Mouse (Mus musculus): ENCODE data around the gene Prmt1. TPM values are rescaled to one million over a fixed set of nuclear protein-coding genes. Genes with fewer than 3 reads are reported as not detected.

Prmt1 gene
- polyA plus RNA-seq, 2 experiments, result 51.2 to 168 TPM

DNA sequence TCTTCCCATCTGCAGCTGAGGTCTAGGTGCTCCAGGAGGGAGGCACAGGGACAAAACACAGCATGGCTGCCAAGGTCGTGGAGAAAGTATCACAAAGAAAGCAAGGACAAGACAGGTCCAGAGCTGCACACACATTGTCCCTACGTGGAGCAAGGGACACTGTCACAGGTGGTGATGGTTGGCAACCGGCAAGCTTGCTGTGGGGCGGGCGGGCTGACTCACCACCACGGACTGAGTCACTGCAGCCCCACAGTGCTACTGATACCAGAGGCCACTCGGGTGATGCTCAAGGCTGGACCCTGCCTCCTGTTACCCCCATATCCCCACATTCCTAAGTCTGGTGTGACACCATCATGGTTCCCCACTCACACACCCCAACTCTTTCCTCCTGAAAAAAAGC lies 16.1 kb upstream of the Prmt1 start:
- Histone ChIP-seq H3K9me3 (ENCODE audit: control insufficient read depth, low read length) (no peaks in the 10 kb centered on the region), H3K4me2 (ENCODE audit: low read depth) (no peak overlapping the region), H3K27me3 (ENCODE audit: control insufficient read depth, insufficient read depth, low read length) (no peaks in the 10 kb centered on the region), H3K9ac (replicated peaks) (no peak overlapping the region), H3K36me3 (replicated peaks; ENCODE audit: control insufficient read depth, insufficient read depth, low read depth) (peaks cover 69% of the 10 kb centered on the region), H3K4me1 (replicated peaks; ENCODE audit: control insufficient read depth in 2 of 2, insufficient read depth in 2 of 2, low read length in 1 of 2) (peaks cover 3 to 5% of the 10 kb centered on the region in 2 experiments; a peak in 3 of 4 replicates), H3K27ac (no peak overlapping the region), H3K4me3 (ENCODE audit: insufficient read depth in 1 of 2, low read depth in 2 of 2, low read length in 2 of 2) (no peak overlapping the region)
- no peak for DNase-seq (ENCODE audit: low read depth in 3 of 3, low spot score in 3 of 3)
- no peak for TF ChIP-seq CTCF (IDR thresholded peaks at IDR 0.05; ENCODE audit: low read depth)
- TF ChIP-seq EP300 (IDR thresholded peaks at IDR 0.05; ENCODE audit: low read depth), result no peak
- 67% methylated on average over 7 of the region's 7 CpGs for WGBS (ENCODE audit: insufficient replicate concordance)
- ATAC-seq (ENCODE audit: insufficient read depth), result no peak

DNA sequence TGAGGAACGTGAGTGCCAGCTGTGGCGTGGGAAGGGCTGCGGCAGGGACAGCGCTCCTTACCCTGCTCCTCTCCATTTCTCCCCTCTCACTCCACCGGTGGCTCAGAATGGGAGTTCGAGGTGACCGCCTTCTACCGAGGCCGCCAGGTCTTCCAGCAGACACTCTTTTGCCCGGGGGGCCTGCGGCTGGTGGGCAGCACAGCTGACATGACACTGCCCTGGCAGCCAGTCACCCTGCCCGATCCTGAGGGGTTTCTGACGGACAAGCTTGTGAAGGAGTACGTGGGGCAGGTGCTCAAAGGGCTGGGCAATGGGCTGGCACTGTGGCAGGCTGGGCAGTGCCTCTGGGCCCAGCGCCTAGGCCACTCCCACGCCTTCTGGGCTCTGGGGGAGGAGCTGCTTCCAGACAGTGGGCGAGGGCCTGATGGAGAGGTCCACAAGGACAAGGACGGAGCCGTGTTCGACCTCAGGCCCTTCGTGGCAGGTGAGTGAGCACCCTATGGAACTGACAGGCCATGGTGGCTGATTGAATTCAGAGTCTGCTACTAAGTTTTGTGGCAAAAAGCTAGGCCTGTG lies 14.3 kb upstream of the Prmt1 start:
- no peak for TF ChIP-seq CTCF (IDR thresholded peaks at IDR 0.05; ENCODE audit: low read depth)
- ATAC-seq (ENCODE audit: insufficient read depth) (no peak), DNase-seq (ENCODE audit: low read depth in 3 of 3, low spot score in 3 of 3) (no peak)
- no peak overlapping the region for H3K9ac ChIP-seq (replicated peaks)
- no peaks in the 10 kb centered on the region for H3K9me3 ChIP-seq (ENCODE audit: control insufficient read depth, low read length)
- H3K27ac ChIP-seq, result no peak overlapping the region
- peaks cover 51% of the 10 kb centered on the region for H3K36me3 ChIP-seq (replicated peaks; ENCODE audit: control insufficient read depth, insufficient read depth, low read depth)
- no peak overlapping the region for H3K4me2 ChIP-seq (ENCODE audit: low read depth)
- 82% methylated on average over 21 of the region's 21 CpGs for WGBS (ENCODE audit: insufficient replicate concordance)
- H3K4me3 ChIP-seq (ENCODE audit: insufficient read depth in 1 of 2, low read depth in 2 of 2, low read length in 2 of 2), result no peak overlapping the region
- H3K4me1 ChIP-seq (replicated peaks; ENCODE audit: control insufficient read depth in 2 of 2, insufficient read depth in 2 of 2, low read length in 1 of 2), result peaks cover 7 to 11% of the 10 kb centered on the region in 2 experiments; a peak in 3 of 4 replicates
- H3K27me3 ChIP-seq (ENCODE audit: control insufficient read depth, insufficient read depth, low read length), result no peaks in the 10 kb centered on the region

DNA sequence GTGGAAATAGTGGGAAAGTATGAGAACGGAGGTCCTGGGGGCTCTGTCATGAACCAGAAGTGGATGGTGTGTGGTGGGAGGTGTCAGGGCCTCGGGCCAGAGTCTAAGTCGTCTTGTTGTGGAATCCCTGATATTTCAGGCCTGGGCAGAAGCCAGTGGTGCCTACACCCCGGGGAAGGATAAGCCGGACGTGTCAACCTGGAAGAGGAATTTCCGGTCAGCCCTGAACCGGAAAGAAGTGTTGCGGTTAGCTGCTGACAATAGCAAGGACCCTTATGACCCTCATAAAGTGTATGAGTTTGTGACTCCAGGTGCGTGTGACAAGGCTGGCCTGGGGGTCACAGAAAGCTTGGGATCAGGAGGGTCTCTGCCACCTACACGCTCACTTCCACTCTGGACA lies 13.4 kb upstream of the Prmt1 start:
- peaks cover 7 to 11% of the 10 kb centered on the region in 2 experiments; a peak in 3 of 4 replicates for H3K4me1 ChIP-seq (replicated peaks; ENCODE audit: control insufficient read depth in 2 of 2, insufficient read depth in 2 of 2, low read length in 1 of 2)
- no peak overlapping the region for H3K4me3 ChIP-seq (ENCODE audit: insufficient read depth in 1 of 2, low read depth in 2 of 2, low read length in 2 of 2)
- H3K27ac ChIP-seq, result no peak overlapping the region
- H3K36me3 ChIP-seq (replicated peaks; ENCODE audit: control insufficient read depth, insufficient read depth, low read depth), result peaks cover 43% of the 10 kb centered on the region
- TF ChIP-seq EP300 (IDR thresholded peaks at IDR 0.05; ENCODE audit: low read depth) (no peak), CTCF (IDR thresholded peaks at IDR 0.05; ENCODE audit: low read depth) (no peak)
- WGBS (ENCODE audit: insufficient replicate concordance), result 79% methylated on average over 11 of the region's 11 CpGs
- H3K4me2 ChIP-seq (ENCODE audit: low read depth), result peak overlapping the region; percentile 99; the same call in 1 of the 2 replicates
- DNase-seq (ENCODE audit: low read depth in 3 of 3, low spot score in 3 of 3) (no peak), ATAC-seq (ENCODE audit: insufficient read depth) (no peak)
- H3K9ac ChIP-seq (replicated peaks), result no peak overlapping the region
- H3K27me3 ChIP-seq (ENCODE audit: control insufficient read depth, insufficient read depth, low read length), result no peaks in the 10 kb centered on the region
- H3K9me3 ChIP-seq (ENCODE audit: control insufficient read depth, low read length), result no peaks in the 10 kb centered on the region

DNA sequence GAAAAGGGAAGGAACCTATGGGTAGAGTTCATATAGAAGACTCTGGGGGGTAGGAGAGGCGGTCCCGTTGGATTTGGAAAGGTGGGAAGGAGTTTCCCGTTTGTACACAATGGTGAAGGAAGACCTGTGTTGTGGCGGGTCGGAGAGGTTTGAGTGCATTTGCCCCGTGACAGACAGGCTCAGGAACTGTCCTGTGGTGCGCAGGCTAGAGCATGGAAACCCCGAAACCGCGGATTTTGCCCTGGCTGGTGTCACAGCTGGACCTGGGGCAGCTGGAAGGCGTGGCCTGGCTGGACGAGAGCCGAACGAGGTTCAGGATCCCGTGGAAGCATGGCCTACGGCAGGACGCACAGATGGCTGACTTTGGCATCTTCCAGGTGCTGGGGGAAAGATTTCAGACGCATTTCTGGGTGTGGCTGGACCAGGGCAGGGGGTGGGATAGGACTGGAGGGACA lies 12.2 kb upstream of the Prmt1 start, which contains the start of gene Bcl2l12:
Gene Bcl2l12, minus strand, starts transcription at position 212 of the 455 bp plus-strand sequence.
- peak; percentile 5; the same call in 1 of the 2 replicates for ATAC-seq (ENCODE audit: insufficient read depth)

DNA sequence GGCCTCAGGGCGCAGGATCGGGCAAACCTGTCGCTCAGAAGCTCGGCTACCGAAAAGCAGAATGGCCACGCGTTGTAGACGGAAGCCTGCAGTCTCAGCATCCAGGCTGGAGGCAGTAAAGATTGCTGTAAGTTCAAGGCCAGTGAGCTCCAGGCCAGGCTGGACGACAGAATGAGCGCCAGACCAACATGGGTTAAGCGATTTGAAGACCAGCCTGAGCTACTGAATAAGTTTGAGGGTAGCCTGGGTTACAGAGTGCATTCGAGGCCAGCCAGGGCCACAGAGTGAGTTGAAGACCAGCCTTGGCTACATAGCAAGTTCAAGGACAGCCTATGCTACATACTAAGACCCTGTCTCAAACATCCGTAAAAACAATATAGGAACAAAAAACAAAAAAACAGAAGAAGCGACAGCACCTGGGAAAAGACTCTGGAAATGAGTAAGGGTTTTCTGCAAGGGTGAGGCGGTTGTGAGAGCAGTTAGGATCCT lies 11.6 kb upstream of the Prmt1 start:
- DNase-seq (ENCODE audit: low read depth in 3 of 3, low spot score in 3 of 3) (no peak), ATAC-seq (ENCODE audit: insufficient read depth) (peak; percentile 3; the same call in 1 of the 2 replicates)
- Histone ChIP-seq H3K36me3 (replicated peaks; ENCODE audit: control insufficient read depth, insufficient read depth, low read depth) (peaks cover 31% of the 10 kb centered on the region), H3K27me3 (ENCODE audit: control insufficient read depth, insufficient read depth, low read length) (no peaks in the 10 kb centered on the region), H3K4me3 (ENCODE audit: insufficient read depth in 1 of 2, low read depth in 2 of 2, low read length in 2 of 2) (peak overlapping the region; percentile 74 to 81), H3K9me3 (ENCODE audit: control insufficient read depth, low read length) (no peaks in the 10 kb centered on the region), H3K9ac (replicated peaks) (peak overlapping the region; percentile 83), H3K4me2 (ENCODE audit: low read depth) (peak overlapping the region; percentile 99), H3K27ac (peak overlapping the region; percentile 91), H3K4me1 (replicated peaks; ENCODE audit: control insufficient read depth in 2 of 2, insufficient read depth in 2 of 2, low read length in 1 of 2) (peaks cover 7 to 11% of the 10 kb centered on the region in 2 experiments; a peak in 3 of 4 replicates)
- TF ChIP-seq EP300 (IDR thresholded peaks at IDR 0.05; ENCODE audit: low read depth) (no peak), CTCF (IDR thresholded peaks at IDR 0.05; ENCODE audit: low read depth) (no peak)
- WGBS (ENCODE audit: insufficient replicate concordance), result 2% methylated on average over 15 of the region's 15 CpGs

More for the DNA sequence above, 12.2 kb upstream of the Prmt1 start, which contains the start of gene Bcl2l12:
- Histone ChIP-seq H3K27me3 (ENCODE audit: control insufficient read depth, insufficient read depth, low read length) (no peaks in the 10 kb centered on the region), H3K4me2 (ENCODE audit: low read depth) (peak within 1 kb of the TSS; percentile 99), H3K4me1 (replicated peaks; ENCODE audit: control insufficient read depth in 2 of 2, insufficient read depth in 2 of 2, low read length in 1 of 2) (peaks cover 7 to 11% of the 10 kb centered on the region in 2 experiments; a peak in 3 of 4 replicates), H3K4me3 (ENCODE audit: insufficient read depth in 1 of 2, low read depth in 2 of 2, low read length in 2 of 2) (peak within 1 kb of the TSS; percentile 74 to 81), H3K9ac (replicated peaks) (peak within 1 kb of the TSS; percentile 83), H3K9me3 (ENCODE audit: control insufficient read depth, low read length) (no peaks in the 10 kb centered on the region), H3K27ac (peak within 1 kb of the TSS; percentile 91), H3K36me3 (replicated peaks; ENCODE audit: control insufficient read depth, insufficient read depth, low read depth) (peaks cover 36% of the 10 kb centered on the region)
- WGBS (ENCODE audit: insufficient replicate concordance), result under 1% methylated on average over 18 of the region's 18 CpGs
- TF ChIP-seq EP300 (IDR thresholded peaks at IDR 0.05; ENCODE audit: low read depth) (no peak), CTCF (IDR thresholded peaks at IDR 0.05; ENCODE audit: low read depth) (no peak)
- peak in 1 of 3 experiments; percentile 50 for DNase-seq (ENCODE audit: low read depth in 3 of 3, low spot score in 3 of 3)

Data from liver, embryonic 14.5 days (tissue).